Mouse (Mus musculus): ENCODE data around the gene Vegfc.
A peak's percentile ranks its signal among the peaks of the same experiment; 100 is the strongest.

Gene Vegfc

GRCm38 (mm10) chr8:54077271-54078120 is at the start of gene Vegfc:
Gene Vegfc (plus strand): TSS chr8:54077606.
- DNase-seq (ENCODE audit: low spot score) = peak; percentile 41

DNA sequence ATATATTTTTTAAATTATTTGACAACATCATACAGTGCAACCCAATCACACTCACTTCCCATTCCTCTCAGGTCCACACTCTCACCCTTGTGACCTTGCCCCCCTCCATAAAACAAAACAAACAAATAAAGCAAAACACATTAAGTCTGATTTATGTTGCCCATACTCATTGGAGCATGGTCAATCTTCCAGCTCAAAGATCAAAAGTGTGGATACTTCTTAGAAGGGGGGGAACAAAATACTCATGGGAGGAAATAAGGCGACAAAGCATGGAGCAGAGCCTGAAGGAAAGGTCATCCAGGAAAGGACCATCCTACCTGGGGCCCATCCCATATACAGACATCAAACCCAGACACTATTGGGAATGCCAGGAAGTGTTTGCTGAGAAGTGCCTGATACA is 42.8 kb upstream of the Vegfc start:
- no peak for DNase-seq (ENCODE audit: low spot score)

- DNase-seq (ENCODE audit: low spot score) = no peak
Observed at GRCm38 (mm10) chr8:54042601-54043000, 34.8 kb upstream of the Vegfc start.

- DNase-seq (ENCODE audit: low spot score) = no peak
Observed at GRCm38 (mm10) chr8:54043468-54043867, 33.9 kb upstream of the Vegfc start.

DNA sequence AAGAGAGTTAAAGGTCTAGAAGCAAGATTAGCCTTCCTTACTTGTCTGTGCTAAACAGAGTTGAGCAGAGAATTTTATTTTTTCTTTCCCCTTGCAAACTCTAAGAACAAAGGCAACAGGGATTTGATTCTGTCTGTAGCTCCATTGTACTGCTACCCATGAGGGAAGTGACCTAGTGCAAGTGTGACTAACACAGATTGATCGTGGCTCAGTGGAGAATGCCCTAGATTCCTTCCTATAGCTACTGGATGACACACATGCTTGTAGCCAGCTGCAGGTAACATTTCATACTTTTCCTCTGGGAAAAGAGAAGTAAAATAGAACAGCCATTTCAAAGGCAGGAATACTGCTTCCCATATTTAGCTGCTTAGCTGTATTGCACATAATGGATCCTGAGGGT is 24.2 kb upstream of the Vegfc start:
- no peak for DNase-seq (ENCODE audit: low spot score)

DNA sequence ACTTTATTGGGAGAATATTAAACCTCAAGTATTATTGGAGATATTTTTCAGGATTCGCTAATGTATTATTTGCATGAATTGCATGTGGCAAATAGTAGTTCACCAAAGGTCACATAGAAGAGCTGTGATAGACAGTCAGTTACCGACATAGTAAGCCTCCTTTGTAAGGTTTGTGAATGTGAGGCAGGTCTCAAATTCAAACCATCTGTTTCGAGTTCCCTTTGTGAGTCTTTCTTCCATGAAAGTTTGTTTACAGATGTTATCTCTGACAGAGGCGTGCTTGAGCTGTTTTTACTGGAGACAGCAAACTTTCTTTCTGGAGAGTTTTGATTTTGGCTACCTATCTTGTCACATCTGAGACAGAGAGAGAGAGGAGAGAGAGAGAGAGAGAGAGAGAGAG is 11.9 kb upstream of the Vegfc start:
- no peak for DNase-seq (ENCODE audit: low spot score)

GRCm38 (mm10) chr8:54076301-54076700 is 1.1 kb upstream of the Vegfc start:
- no peak for DNase-seq (ENCODE audit: low spot score)

- peak; percentile 61 for DNase-seq (ENCODE audit: low spot score)
Observed at GRCm38 (mm10) chr8:54076791-54077270, 575 bp upstream of the Vegfc start.

DNA sequence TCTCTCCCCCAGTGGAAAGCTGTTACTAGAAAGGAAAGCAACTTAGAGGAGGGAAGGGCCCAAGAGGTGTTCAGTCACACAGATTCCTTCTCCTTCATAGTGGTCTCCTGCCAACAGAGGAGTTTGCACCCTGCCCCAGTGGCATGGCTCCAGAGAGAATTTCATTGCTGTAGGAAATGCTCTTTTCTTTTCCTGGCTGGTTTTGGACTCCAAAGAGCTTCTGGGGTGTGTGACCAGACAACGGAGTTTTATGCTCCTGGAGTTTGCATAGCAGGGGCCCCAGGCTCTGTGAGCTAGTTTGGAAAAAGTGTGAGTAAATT is 675 bp downstream of the Vegfc start:
- peak; percentile 2 for DNase-seq (ENCODE audit: low spot score)

- no peak for DNase-seq (ENCODE audit: low spot score)
Observed at GRCm38 (mm10) chr8:54079001-54079400, 1.6 kb downstream of the Vegfc start.

DNA sequence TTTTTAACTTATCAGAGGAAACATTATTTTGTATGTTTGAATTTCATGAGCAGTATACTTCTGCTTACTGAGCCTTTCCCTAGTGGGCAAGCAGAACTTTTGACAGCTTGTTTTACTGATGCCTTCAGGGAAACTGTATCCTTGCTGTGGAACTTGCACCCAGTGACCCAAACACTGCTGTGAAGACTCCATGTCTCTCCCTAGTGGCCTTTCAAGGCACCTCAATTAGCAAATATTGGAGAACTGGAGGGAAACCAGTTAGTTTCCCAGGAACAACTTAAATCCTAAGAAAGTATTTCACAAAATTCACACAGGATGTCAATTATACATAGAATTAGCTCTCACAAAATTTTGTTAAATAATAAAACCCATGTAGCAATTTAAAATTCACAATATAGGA is 2.2 kb downstream of the Vegfc start:
- no peak for DNase-seq (ENCODE audit: low spot score)

GRCm38 (mm10) chr8:54085896-54086295 is 8.5 kb downstream of the Vegfc start:
- no peak for DNase-seq (ENCODE audit: low spot score)

GRCm38 (mm10) chr8:54087114-54087513 is 9.7 kb downstream of the Vegfc start:
- no peak for DNase-seq (ENCODE audit: low spot score)

- DNase-seq (ENCODE audit: low spot score) = no peak
Observed at GRCm38 (mm10) chr8:54089204-54089603, 11.8 kb downstream of the Vegfc start.

DNA sequence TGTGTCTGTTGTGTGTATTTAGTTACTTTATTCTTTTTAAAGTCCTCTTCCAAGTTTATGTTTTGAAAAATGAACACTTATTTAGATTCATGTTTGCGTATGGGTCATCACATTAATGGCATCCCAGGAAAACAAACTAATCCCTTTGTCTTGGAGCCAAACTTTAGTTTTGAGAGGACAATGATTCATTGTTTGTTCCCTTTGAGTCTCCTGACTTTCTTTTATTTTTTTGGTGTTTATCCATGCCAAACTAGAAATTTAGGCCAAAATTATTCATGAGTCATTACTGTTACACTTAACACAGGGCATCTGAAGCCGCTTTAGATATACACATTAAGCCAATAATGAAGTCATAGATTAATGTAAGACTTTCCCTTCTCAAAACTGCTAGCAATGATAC is 12.5 kb downstream of the Vegfc start:
- DNase-seq (ENCODE audit: low spot score) = no peak

DNA sequence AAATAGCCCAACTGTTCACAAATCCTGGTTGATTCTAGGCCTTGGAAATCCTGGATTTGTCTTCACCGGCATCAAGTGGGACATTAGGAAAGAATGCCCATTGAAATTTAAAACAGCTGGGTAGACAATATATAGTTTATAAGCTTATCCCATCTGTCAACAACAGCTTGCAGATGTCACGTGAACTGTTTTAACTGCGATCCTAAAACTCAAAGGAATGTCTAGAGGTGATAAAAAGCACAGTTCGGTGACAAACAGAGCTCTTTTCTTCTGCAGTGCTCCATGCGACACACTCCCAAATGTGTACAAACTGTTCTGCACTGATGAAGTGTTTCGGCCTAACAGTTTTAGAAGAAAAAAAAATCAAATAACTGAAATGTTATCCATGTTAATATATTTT is 22.7 kb downstream of the Vegfc start:
- DNase-seq (ENCODE audit: low spot score) = no peak

DNA sequence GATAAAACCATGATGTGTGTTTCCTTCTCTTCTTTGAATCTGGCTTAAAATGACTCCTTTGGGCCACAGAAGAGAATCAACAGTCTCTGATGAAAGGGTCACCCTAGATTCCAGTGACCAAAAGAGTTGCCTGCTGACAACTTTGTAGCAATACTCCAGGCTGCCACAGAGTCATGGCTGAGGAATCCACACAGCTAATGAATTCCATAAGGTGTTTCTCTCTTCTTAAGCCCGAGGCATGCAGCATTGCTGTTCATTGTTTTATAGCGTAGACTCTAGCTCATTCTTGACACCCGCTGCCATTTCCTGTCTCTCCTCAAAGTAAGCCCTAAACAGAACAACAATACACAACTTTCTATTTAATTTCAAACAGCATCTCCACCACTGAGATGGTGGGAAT is 37.2 kb downstream of the Vegfc start:
- DNase-seq (ENCODE audit: low spot score) = no peak

- no peak for DNase-seq (ENCODE audit: low spot score)
Observed at GRCm38 (mm10) chr8:54120115-54120514, 42.7 kb downstream of the Vegfc start.

DNA sequence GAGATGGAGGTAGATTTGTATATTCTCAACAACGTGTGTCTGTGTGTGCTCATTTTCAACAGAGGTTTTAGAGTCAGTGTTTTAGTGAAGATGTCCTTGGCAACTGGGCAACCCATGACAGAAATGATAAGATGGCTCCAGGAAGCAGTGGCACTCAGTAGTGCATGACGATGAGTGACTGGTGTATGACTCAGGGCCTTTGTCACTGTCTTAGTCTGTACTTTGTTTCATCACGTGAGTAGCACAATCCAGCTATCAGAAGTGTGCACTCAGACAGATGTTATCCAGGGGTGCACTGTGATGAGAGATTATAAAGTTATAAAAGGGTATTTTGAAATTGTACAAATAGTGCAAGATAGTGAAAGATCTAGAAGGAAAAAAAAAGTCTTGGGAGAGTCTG is 44.5 kb downstream of the Vegfc start:
- DNase-seq (ENCODE audit: low spot score) = no peak

DNA sequence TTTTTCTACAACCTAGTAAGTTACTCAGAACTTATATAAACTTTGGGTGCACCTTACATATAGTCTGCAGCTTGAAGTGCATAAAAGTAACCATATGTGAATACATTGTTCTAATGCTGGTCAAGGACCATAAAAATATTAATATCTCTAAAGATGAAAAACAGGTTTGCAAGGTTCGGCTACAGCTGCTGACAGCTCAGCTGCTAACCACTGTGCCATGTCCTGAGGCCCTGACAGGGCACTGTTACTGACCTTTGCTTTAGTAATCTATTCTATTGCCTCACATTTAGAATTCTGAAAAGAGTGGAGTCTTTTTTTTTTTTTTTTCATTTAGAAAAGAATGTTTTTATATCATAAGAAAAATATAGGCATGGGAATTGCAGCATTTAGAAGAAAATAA is 44.9 kb downstream of the Vegfc start:
- DNase-seq (ENCODE audit: low spot score) = no peak

GRCm38 (mm10) chr8:54130558-54130957 is 53.2 kb downstream of the Vegfc start:
- DNase-seq (ENCODE audit: low spot score) = no peak

DNA sequence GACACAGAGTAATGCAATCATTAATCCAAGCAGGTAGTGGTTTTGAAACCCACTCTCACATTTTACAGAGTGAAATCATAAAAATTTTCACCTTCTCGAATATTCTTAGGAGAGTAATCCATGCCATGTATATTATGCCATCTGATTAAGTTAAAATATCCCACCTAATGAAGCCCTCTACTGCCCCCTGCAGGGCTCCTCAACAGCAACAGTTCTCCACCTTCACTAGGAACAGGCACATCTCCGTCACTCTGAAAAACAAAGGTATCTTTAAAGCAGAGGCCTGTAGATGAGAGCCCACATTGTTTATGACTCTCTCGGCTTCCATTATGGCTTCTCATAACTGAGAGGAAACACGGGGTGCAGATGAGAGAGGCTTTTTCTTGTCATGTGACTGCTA is 75.8 kb downstream of the Vegfc start:
- peak; percentile 26 for DNase-seq (ENCODE audit: low spot score)

- no peak for DNase-seq (ENCODE audit: low spot score)
Observed at GRCm38 (mm10) chr8:54163505-54163904, 86.1 kb downstream of the Vegfc start.

DNA sequence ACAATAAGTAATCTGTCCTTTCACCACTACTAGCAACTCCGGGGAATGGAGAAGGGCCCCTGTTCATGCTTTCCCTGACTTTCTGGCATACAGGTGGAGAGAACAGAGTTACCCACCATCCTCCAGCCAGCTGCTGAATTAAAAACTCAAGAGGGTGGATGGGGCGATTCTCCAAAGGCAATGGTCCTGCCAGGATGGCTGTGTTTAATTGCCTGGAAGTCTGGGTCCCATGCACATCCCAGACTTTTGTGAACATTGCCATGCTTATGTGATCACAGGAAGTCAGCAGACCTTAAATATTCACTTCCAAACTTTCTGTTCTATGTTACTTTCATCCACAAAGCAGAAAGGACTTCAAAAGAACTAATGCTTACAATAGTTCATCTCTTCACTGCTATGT is 107.9 kb downstream of the Vegfc start:
- no peak for DNase-seq (ENCODE audit: low spot score)

All from ovary, postnatal 36 days (tissue).